Mouse (Mus musculus) liver, embryonic 14.5 days (tissue): ENCODE measurements around the gene Las1l.

Experiments used
- CTCF ChIP-seq: IDR thresholded peaks from 2 replicates; pipeline ENCODE4 v1.5.1; 2016; ENCODE audit warnings: antibody characterized with exemption, low read depth, control low read depth
- EP300 ChIP-seq: IDR thresholded peaks from 2 replicates; pipeline ENCODE4 v1.6.1; 2016; ENCODE audit warnings: antibody characterized with exemption, low read depth

DNA sequence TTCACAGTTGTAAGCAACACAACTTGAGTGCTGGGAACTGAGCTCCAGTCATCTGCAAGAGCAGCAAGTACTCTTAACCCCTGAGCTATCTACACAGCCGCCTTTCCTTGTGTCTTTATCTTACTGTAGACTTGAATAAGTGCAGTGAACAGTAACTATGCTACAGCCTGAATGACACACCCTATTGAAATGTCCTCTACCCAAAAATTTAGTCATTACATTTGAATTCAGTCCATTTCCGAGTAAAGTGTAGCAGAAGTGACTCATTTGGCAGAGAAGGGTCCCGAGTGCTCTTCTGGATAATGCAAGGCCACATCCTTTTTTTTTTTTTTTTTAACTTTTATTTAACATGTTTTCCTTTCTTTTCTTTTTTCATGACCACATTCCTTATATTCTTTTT lies 54.0 kb downstream of the Las1l start:
- TF ChIP-seq CTCF = no peak
- no peak for TF ChIP-seq EP300
